Mouse (Mus musculus) right cerebral cortex, postnatal 4 days (tissue): Measurements from ENCODE around the gene Pkd1l2.

Experiments
- DNase-seq: peaks from one replicate; pipeline ENCODE4 v3.0.0-alpha.2; 2022

The Pkd1l2 gene

DNA sequence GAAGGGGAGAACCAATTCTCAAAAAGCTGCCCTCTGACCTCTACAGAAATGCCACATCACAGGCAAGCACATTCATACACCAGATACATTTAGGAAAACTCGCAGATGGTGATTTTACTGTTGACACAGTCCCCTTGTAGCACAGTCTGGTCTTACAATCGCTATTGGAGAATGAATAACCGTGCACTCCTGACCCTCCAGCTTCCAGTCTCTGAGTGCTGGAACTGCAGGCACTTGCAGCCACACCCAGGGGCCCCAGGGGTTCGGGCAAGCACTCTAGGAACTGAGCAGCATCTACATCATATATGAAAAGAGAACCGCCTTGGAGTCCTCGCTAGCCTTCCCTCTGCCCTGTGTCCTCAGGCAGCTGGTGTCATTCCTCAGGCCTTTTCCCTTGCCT, 50.8 kb downstream of the Pkd1l2 start:
- no peak for DNase-seq

DNA sequence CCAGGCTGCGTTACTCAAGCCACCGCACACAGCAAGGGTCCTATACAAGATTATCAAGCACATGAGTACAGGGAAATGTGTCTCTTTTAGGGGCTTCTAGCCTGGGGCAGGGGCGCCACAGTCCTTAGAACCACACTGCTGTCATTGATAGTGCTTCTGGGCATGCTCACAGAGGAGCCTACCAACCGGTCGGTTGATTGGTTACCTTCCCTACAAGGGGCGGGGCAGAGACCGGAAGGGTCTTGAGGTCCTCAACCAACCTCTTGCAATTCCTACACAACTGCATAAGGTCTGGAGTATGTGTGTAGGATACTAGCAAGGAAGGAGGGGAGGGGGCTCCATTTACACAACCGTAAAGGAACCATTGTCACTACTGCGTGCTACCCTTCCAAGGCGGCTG, 53.6 kb downstream of the Pkd1l2 start:
- no peak for DNase-seq

DNA sequence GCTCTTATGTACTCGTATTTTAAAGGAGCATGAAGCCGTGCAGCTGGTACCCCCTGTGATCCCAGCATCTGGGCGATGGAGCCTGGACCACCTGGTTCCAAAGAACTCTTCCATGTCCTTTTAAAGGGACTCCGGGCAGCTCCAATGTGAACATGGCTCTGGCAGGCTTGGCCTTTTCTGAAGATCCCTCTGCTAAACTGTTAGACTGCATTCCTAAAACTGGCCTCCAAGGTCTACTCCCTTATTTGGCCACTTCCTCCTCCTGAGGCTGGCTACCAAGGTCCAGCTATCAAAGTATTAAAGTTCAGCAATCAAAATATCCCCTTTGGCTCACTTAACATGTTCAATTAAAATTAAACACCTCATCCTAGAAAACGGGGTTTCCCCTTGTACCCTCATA, 54.6 kb downstream of the Pkd1l2 start:
- no peak for DNase-seq

DNA sequence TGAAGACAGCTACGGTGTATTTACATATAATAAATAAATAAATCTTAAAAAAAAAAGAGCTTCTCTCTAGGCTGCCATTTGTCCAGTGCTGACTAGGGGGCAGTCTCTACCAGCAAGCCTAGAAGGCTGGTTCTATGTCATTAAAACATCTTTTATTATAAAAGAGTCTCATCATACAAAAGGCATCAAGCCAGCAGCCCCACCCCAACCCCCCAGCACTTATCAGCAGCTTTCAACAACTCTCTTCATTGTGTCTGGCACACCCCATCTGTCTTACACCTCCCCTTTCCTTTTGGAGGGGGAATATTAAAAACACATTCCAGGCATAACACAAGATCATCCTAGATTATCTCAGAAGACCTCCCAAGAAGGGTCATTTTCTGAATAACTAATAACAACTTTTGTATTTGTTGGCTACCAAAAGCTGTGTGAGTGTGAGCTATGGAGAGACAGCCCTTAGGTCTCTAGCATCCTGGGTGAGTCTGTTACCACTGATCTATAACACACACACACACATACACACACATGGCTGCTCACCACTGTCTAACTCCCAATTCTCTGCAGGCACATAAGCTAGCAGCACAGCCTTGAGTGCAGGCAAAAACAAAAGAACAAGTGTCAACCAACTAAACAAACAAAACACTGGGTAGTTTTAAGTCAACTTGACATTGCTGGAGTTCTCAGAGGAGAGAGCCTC, 59.8 kb downstream of the Pkd1l2 start:
- no peak for DNase-seq

DNA sequence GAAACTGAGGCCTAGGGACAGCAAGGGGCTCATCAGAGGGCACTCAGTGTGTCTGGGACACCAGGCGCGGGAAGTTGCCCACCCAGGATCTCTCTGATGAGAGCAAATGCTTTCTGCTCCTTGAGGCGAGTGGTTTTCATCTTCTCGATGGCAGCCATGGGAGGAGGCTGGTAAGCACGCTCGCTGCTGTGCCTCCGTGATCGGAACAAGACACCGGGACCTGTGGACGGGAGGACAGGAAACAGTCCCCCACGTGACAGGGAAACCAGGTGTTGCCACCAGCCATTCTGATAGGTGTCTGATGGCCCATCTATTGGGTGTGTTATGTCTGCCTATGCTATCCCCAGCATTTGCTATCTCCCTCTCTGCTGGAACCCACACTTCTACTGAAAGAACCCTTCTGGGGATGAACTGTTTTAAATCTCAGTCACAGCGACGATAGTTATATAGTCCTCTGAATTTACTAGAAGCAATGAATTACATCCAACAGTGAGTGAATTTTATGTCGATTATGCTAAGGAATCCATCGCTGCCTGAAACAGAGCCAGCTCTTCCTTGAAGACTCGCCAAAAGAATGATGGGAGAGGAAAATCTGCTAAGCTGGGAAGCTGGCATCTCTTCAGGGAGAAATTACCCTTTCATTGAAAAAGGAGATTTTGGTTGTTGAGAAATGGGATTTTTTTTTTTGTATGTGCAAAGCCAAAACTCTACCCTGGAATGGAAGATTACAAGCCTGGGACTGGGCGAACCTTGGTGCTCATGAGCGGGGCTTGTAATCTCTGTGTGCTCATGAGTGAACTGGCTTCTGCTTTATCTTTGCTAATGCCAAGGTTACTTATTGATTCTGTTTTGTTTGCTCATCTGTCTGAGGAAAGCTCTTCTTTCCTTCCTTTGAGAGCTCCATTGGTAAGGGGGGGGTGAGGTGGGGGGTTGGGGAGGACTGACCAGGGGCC, 62.6 kb downstream of the Pkd1l2 start:
- peak; percentile 73 for DNase-seq

DNA sequence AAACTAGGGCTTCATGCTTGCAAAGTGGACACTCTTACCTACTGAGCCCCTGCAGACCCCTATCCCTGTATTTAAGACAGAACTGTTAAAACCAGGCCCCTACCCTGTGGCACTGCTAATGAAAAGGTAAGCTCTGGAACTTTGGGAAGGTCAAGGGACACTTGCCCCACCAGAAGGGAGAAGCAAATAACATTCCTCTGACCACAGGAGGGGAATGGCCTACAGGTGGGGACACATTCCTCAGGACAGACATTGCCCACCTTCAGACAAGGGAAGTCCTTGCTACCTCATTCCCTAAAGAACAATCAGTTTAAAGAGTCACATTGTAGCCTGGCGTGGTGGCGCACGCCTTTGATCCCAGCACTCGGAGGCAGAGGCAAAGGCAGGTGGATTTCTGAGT, 64.4 kb downstream of the Pkd1l2 start:
- DNase-seq = no peak

DNA sequence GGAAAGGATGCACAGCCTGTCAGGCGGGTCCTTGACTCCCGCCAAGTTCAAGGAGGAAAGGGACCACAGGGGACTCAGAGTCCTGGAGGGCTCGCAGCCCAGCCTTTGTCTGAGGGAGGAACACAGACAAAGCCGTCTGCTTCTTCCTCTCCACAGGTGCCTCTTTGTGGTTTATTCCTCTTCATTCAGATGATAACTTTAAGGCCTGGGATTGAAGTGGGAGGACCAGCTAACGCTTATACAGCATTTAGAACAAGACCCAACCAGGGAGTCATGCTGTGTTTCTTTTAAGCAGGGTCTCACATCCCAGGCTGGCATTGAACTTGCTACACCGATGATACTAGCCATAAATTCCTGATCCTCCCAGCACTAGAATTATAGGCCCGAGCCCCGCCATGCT, 65.2 kb downstream of the Pkd1l2 start:
- no peak for DNase-seq

DNA sequence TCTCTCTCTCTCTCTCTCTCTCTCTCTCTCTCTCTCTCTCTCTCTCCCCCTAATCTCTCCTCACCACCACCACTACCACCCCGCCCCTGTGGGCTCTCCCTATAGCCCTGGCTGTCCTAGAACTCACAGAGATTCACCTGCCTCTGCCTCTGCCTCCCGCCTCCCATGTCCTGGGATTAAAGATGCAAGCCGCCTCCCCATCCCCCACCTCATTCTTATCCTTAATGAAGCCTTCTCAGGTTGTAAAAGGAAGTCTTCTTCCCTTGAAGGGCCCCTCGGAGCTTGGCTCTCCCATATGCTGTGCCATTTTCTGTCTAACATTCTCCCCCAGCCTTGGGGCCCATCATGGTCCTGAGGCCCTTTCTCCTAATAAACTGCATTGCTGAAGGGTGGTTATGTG, 66.6 kb downstream of the Pkd1l2 start:
- no peak for DNase-seq

DNA sequence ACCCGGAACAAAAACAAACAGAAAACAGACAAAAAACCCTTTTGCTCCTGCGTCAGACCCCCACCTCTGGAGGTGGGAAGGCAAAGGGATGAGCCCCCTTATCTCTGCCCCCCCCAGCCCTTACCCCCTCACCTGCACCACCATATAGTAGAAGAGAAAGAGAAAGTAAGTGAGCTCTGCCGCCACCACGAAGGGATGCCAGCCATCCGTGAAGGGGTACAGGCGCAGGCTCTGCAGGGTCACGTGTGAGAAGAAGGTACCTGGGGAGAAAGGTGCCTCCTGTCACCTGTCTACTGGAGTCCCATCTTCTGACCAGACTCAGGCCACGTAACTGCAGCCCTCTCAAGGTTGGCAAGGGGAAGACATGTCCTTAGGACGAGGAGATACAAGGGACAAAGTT, 70.9 kb downstream of the Pkd1l2 start:
- DNase-seq = no peak

DNA sequence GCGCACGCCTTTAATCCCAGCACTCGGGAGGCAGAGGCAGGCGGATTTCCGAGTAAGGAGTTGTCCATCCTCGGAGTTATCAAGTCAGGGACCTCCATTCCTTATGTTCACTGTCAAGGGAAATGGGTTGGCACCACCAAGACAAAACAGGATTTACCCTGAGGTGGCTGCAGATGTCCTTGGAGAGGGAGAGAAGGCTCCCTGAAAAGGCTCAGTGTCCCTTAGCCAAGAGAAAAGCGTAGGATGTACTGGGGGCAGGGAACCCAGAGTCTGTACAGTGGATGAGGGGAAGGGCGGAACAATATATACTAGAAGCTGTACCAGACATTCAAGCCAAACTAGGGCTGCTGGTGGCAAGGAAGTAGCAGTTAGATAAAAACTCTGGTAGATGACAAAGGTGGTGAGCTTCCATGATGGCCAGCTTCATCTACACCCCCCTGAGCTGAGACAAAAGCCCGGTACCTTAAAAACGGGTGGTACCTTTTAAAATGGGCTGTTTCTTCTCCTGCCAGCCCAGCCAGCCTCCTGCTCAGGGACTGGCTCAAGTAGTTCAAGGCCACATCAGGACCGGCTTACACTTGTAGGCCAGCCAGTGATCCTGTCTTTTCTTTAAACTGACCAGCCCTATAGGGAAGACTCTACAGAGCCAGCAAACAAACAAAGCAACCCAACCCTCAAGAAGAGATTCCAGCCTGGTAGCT, 88.1 kb downstream of the Pkd1l2 start:
- DNase-seq = no peak

DNA sequence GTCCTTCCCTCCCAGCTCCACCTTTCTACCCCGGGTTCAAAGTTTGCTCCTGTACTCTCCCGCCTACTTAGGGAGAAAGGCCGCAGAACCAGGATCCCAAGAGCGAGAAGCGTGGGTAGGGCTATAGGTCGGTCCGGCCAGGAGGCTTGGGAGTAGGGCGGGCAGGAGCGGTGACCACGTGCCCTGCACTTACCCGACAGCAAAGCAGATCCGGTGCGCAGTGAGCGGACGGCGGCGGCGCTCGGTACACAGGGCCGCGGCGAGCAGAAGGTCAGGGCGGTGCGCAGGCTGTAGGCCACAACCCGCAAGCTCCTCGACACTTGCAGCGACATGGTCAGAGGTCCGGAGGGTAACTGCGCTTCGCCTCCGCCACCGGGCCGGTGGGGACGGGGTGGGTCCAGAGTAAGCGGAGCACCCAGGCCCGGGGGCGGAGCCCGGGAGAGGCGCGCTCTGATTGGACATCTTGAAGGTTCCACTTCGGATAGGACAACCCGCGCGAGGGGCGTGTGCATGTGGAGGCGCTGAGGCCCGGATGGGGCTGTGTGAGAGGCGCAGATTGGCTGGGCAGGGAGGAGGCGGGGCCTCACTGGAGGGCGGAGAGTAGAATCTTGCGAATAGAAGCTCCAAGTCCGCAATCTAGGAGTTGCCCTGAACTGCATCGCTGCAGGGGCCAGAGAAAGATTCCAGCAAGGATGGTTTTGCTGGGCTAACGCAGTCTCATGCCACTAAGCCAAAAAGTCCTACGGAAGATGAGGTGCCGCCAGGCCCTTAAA, 89.0 kb downstream of the Pkd1l2 start, which contains the start of gene Gcsh:
Gcsh (minus strand) TSS at position 443 of the 773 bp plus-strand sequence.
- DNase-seq = peak; percentile 94

DNA sequence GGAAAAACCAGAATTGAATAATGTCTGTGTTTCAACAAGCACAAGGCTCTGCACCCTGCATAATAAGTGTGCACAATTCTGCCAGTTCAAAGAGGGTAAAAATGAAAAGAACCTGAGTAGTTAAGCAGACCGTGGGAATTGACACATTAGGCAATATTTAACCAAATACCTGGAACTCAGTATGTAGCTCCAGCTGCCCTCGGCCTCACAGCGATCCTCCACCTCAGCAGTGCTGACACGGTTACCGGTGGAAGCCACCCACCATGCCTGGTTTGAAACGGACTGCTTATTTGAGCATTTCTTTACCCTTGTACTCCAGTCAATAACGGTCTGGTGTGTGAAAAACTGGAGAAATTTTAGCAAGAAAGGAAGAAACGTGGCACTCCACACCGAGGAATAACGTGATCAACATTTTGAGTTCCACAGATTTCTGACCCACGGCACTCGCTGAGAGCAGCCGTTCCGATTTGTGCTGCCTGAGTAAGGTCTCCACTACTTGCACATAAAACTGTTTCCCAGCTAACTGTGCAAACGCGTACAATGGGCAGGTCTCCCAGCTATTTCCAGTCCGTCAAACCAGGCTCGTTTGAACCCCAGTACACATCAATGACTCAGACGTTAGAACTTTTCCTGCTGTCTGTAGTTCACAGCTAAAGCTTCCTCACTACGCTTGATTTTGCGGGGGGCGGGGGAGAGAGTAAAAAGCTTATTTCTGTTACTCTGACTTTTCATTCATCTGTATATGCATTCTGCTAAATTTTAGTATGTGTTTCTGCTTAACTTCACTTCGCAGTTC, 89.9 kb downstream of the Pkd1l2 start:
- no peak for DNase-seq

DNA sequence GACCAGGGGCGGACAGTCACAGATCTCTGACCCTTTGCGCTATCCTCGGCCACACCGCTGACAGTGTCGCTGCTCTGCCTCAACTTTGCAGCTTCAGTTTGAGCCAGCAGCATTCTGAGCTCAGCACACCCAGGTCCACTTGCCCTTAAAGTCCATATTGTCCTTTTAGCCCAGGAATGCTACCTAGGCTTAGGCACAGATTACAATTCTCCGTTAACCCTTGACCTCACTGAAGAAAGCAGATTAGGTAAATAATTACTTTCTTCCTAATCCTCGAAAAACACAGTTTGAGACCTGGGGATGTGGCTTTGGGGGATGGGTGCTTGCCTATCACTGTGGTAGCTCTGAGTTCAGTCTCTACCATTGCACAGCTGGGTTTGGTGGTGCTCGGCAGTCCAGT, 91.0 kb downstream of the Pkd1l2 start:
- no peak for DNase-seq

DNA sequence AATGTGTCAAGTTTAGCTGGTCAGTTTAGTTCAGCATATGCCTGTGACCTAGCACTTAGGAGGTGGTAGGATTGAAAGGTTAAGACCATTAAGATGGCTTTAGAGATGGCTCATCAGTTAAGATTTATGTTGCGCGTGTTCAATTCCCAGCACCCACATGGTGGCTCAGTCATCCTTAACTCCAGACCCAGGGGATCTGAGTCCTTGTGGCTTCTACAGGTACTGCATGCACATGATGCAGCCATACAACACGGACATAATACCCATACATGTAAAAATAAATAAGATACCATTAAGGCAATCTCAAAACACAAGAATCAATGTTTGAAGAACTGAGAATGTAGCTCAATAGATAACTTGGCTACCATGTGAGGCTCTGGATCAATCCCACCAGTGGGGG, 92.4 kb downstream of the Pkd1l2 start:
- DNase-seq = no peak

DNA sequence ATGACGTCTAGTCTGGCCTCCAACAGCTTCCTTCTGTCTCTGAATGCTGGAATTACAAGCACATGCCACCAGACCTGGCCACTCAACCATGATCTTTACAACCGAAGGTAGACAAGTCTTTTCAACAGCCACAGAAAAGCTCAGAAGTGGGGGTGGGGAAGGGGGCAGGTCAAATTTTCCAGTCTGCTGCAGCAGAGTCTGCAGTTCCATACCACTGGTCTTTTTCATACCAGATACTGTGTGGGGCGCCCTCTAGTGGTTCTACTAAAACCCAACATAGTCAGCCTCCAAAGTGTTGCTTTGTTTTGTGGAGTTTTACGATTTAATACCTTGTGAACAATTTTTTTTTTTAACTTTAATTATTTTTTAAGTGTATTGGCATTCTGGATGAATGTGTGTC, 102.1 kb downstream of the Pkd1l2 start:
- DNase-seq = peak; percentile 60

DNA sequence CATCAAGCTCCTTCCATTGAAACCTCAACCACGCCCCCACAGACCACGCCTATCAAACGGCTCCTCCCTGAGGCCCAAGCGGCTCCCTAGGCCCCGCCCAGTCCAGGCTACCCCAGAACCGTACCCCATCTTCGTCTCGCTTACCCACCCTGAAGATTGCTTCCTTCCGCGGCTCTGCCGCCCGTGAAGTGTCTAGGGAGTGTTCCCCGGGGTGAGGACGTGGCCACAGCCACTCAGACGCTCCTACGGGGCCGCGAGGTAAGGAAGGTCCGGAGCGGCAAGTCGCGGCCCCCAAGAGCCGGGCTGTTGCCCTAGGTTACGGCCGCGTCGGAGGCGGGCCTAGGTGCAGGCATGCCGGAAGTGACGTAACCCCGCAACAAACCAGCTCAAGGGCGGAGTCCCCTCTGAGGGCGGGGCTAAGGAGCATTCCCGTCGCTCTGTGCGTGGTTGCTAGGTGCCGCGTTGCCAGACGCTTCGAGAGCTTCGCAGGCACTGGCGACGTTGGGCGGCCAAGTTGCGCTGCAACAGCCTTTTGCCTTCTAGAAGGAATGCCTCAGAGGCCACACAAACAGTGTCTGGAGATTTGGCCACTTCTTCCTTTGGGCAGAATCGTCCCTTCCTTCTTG, 103.5 kb downstream of the Pkd1l2 start, which contains the start of gene 1700030J22Rik:
1700030J22Rik (minus strand) TSS at position 329 of the 626 bp plus-strand sequence.
- DNase-seq = peak; percentile 94

DNA sequence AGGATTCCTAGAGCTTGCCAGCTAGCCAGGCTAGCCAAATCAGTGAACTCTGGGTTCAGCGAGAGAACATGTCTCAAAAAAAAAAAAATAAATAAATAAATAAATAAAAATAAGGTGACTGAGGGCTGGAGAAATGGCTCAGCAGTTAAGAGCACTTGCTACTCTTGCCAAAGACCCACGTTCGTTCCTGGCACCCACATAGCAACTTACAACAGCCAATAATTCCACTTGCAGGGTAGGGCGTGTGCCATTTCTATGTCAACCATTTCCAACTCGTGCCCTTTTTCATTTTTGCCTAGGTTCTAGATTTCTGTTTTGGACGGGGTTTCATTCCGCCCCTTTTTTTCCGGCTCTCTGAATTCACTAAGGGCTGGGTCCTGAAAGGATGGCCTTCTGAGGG, 104.2 kb downstream of the Pkd1l2 start:
- DNase-seq = no peak

DNA sequence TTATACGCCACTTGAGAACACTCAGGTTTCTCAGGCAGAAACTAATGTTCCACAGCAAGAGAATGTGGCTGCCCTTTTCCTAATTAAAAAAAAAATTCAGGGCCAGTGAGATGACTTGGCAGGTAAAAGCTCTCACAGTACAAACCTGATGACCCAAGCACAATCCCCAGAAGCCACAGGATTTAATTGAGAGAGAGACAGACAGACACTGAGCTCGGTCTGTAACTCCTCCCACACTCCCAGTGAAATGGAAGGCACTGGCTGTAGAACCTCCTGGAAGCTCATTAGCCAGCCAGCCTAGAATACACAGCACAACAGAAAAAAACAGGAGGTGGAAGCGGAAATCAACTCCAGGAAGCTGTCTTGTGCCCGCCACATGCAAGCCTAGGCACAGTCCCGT, 106.6 kb downstream of the Pkd1l2 start:
- no peak for DNase-seq

DNA sequence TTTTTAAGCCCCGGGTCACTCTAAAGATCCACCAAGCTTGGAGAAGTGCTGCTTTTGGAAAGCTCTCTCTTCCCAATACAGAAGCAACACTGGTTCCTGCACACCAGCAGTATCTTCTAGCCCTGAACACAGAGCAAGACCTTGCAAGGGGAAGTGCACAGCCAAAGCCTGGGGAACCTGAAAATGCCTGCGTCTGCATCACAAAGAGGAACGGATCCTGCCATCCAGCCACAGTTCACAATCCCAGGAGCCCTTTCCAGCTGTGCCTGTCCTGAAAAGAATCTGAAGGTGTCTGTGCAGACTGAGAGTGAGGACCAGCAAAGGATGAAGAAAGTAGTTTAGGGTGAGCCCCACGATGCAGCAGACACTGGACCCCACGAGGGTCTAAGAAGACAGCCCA, 107.2 kb downstream of the Pkd1l2 start:
- DNase-seq = no peak

DNA sequence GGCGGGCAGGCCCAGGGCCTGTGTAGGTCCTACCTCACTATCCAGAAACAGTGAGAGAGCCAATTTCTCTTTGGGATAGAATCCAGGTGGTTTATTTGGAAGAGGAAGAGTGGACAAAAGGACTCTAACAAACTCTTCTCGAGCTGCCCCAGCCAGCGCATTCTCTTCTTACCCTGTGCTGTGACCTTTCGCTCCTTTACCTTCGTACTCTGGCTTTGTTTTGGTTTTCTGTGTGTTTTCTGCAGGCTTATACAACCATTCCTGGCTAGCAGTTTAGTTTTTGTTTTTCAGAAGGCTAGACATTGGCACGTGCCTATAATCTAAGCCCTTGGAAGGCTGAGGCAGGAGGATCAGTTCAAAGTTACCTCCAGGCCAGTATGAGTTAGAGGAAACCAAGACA, 112.7 kb downstream of the Pkd1l2 start:
- no peak for DNase-seq

DNA sequence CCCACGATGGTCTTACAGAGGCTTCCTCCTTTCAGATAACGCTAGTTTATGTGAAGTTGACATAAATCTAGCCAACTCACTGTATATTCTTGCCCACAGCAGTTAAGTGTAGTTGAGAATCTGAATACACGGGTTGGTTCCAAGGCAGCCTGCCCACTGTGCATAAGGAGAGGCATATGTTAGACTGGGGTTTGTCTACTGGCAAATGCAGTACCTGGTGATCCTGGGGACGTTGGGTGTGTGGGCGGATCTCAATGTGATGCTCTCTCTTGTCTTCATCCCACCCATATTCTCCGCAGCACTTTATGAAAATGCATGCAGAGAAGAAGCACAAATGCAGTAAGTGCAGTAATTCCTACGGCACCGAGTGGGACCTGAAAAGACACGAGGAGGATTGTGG, 127.8 kb downstream of the Pkd1l2 start:
- no peak for DNase-seq
